Mouse (Mus musculus) heart, embryonic 15.5 days (tissue): ENCODE data around the gene Sirt6. TPM values are rescaled to one million over a fixed set of nuclear protein-coding genes. Genes with fewer than 3 reads are reported as not detected.
A peak's percentile ranks its signal among the peaks of the same experiment; 100 is the strongest.

Experiments
- ATAC-seq: fragments of 200-750 bp; cut with Nextera tagmentation; replicated peaks from 2 replicates; pipeline ENCODE4 v1.8.0; 2017; ENCODE audit warnings: low read depth, moderate TSS enrichment; ENCODE audit not compliant: insufficient number of reproducible peaks, insufficient read depth, low FRiP score
- H3K27ac ChIP-seq: fragments of 300-500 bp; sonication (generic); 2 replicates; pipeline ENCODE4 v1.5.1; 2015; ENCODE audit warnings: mild to moderate bottlenecking, inconsistent platforms
- H3K27me3 ChIP-seq: fragments of 300-500 bp; sonication (generic); 2 replicates; pipeline ENCODE4 v1.6.1; 2015; ENCODE audit warnings: inconsistent platforms
- H3K36me3 ChIP-seq: fragments of 300-500 bp; sonication (generic); 2 replicates; pipeline ENCODE4 v1.6.1; 2015; ENCODE audit warnings: mild to moderate bottlenecking, inconsistent platforms
- H3K4me1 ChIP-seq: fragments of 300-500 bp; sonication (generic); replicated peaks from 2 replicates; pipeline ENCODE4 v1.6.1; 2015; ENCODE audit warnings: inconsistent platforms
- H3K4me2 ChIP-seq: fragments of 300-500 bp; sonication (generic); 2 replicates; pipeline ENCODE4 v1.6.1; 2015; ENCODE audit warnings: inconsistent platforms, mild to moderate bottlenecking, moderate library complexity
- H3K4me3 ChIP-seq: fragments of 300-500 bp; sonication (generic); 2 replicates; pipeline ENCODE4 v1.5.1; 2015; ENCODE audit warnings: mild to moderate bottlenecking, inconsistent platforms
- H3K9ac ChIP-seq: fragments of 300-500 bp; sonication (generic); 2 replicates; pipeline ENCODE4 v1.6.1; 2015; ENCODE audit warnings: mild to moderate bottlenecking, inconsistent platforms
- H3K9me3 ChIP-seq: fragments of 300-500 bp; sonication (generic); replicated peaks from 2 replicates; pipeline ENCODE4 v1.6.1; 2016; ENCODE audit warnings: inconsistent platforms
- WGBS: fragments of 180-500 bp; shearing (Covaris S2); methylation state at CpG from one replicate; pipeline ENCODE4 v1.1.7; 2015; ENCODE audit warnings: mixed read lengths; 5-methylcytosine and 5-hydroxymethylcytosine counted together
- polyA plus RNA-seq: library from polyadenylated mRNA; unstranded; fragments of >200 nt; fragmentation: Nextera tagmentation; extraction: Ambion mirVana; gene quantifications from 2 replicates; pipeline ENCODE4 v1.2.1, GENCODE M21; 2015

Sirt6 gene
- polyA plus RNA-seq, 1 experiment from 2014 or later = 20.8 TPM

- 73% methylated on average over 5 of the region's 5 CpGs for WGBS
- no peaks in the 10 kb centered on the region for H3K4me1 ChIP-seq
- no peaks in the 10 kb centered on the region for H3K27me3 ChIP-seq
- no peak for ATAC-seq
- H3K36me3 ChIP-seq = peaks cover 20% of the 10 kb centered on the region
- H3K9ac ChIP-seq = no peak overlapping the region
- H3K4me3 ChIP-seq = no peak overlapping the region
- no peak overlapping the region for H3K27ac ChIP-seq
- H3K4me2 ChIP-seq = no peak overlapping the region
- no peaks in the 10 kb centered on the region for H3K9me3 ChIP-seq
Observed at GRCm38 (mm10) chr10:81619976-81620375, 7.6 kb downstream of the Sirt6 start.

- H3K4me1 ChIP-seq = no peaks in the 10 kb centered on the region
- 73% methylated on average over 6 of the region's 6 CpGs for WGBS
- no peak for ATAC-seq
Observed at GRCm38 (mm10) chr10:81615486-81615885, 12.1 kb downstream of the Sirt6 start.

GRCm38 (mm10) chr10:81612779-81613178 lies 14.8 kb downstream of the Sirt6 start:
- Histone ChIP-seq H3K36me3 (no peaks in the 10 kb centered on the region), H3K27me3 (no peaks in the 10 kb centered on the region), H3K9me3 (no peaks in the 10 kb centered on the region), H3K4me3 (no peak overlapping the region), H3K4me1 (no peaks in the 10 kb centered on the region), H3K4me2 (no peak overlapping the region), H3K27ac (no peak overlapping the region), H3K9ac (no peak overlapping the region)
- WGBS = 51% methylated on average over 3 of the region's 3 CpGs
- ATAC-seq = no peak

More at GRCm38 (mm10) chr10:81615486-81615885, 12.1 kb downstream of the Sirt6 start:
- Histone ChIP-seq H3K4me3 (no peak overlapping the region), H3K27me3 (no peaks in the 10 kb centered on the region), H3K27ac (no peak overlapping the region), H3K4me2 (no peak overlapping the region), H3K36me3 (no peaks in the 10 kb centered on the region), H3K9ac (no peak overlapping the region), H3K9me3 (no peaks in the 10 kb centered on the region)

- no peaks in the 10 kb centered on the region for H3K36me3 ChIP-seq
- no peak overlapping the region for H3K4me2 ChIP-seq
- no peaks in the 10 kb centered on the region for H3K27me3 ChIP-seq
- 86% methylated on average over 1 of the region's 1 CpGs for WGBS
- H3K9ac ChIP-seq = no peak overlapping the region
- H3K4me1 ChIP-seq = peaks cover 17% of the 10 kb centered on the region
- no peak overlapping the region for H3K27ac ChIP-seq
- no peak overlapping the region for H3K4me3 ChIP-seq
- no peaks in the 10 kb centered on the region for H3K9me3 ChIP-seq
- ATAC-seq = no peak
Observed at GRCm38 (mm10) chr10:81608308-81608707, 19.3 kb downstream of the Sirt6 start.

GRCm38 (mm10) chr10:81605974-81606751 lies 21.4 kb downstream of the Sirt6 start, which contains the start of gene BC025920:
BC025920 (plus strand) TSS chr10:81606270.
- Histone ChIP-seq H3K4me3 (peak within 1 kb of the TSS; percentile 58), H3K4me1 (peaks cover 31% of the 10 kb centered on the region), H3K36me3 (no peaks in the 10 kb centered on the region), H3K4me2 (peak within 1 kb of the TSS; percentile 82), H3K9me3 (no peaks in the 10 kb centered on the region), H3K9ac (peak within 1 kb of the TSS; percentile 47), H3K27me3 (no peaks in the 10 kb centered on the region), H3K27ac (peak within 1 kb of the TSS; percentile 93)
- WGBS = under 1% methylated on average over 39 of the region's 39 CpGs
- ATAC-seq = peak; percentile 87

- peak overlapping the region; percentile 39; the same call in 1 of the 2 replicates for H3K9ac ChIP-seq
- H3K4me3 ChIP-seq = peak overlapping the region; percentile 58
- H3K36me3 ChIP-seq = no peaks in the 10 kb centered on the region
- H3K27ac ChIP-seq = peak overlapping the region; percentile 93
- 2% methylated on average over 14 of the region's 14 CpGs for WGBS
- peak overlapping the region; percentile 67 for H3K4me2 ChIP-seq
- H3K4me1 ChIP-seq = peaks cover 34% of the 10 kb centered on the region
- H3K9me3 ChIP-seq = no peaks in the 10 kb centered on the region
- ATAC-seq = no peak
- H3K27me3 ChIP-seq = no peaks in the 10 kb centered on the region
Observed at GRCm38 (mm10) chr10:81605666-81605973, 22.0 kb downstream of the Sirt6 start.

- no peaks in the 10 kb centered on the region for H3K36me3 ChIP-seq
- ATAC-seq = peak; percentile 20; the same call in 1 of the 2 replicates
- no peaks in the 10 kb centered on the region for H3K9me3 ChIP-seq
- H3K4me1 ChIP-seq = peaks cover 39% of the 10 kb centered on the region
- peak overlapping the region; percentile 67 for H3K4me2 ChIP-seq
- peak overlapping the region; percentile 58 for H3K4me3 ChIP-seq
- H3K9ac ChIP-seq = peak overlapping the region; percentile 39; the same call in 1 of the 2 replicates
- 18% methylated on average over 29 of the region's 29 CpGs for WGBS
- peak overlapping the region; percentile 93 for H3K27ac ChIP-seq
- no peaks in the 10 kb centered on the region for H3K27me3 ChIP-seq
Observed at GRCm38 (mm10) chr10:81604968-81605665, 22.5 kb downstream of the Sirt6 start.

- WGBS = 70% methylated on average over 12 of the region's 12 CpGs
- Histone ChIP-seq H3K4me1 (peaks cover 42% of the 10 kb centered on the region), H3K36me3 (no peaks in the 10 kb centered on the region), H3K4me3 (peak overlapping the region; percentile 58), H3K27me3 (no peaks in the 10 kb centered on the region), H3K27ac (peak overlapping the region; percentile 93), H3K4me2 (peak overlapping the region; percentile 67), H3K9me3 (no peaks in the 10 kb centered on the region), H3K9ac (peak overlapping the region; percentile 27; the same call in 1 of the 2 replicates)
- ATAC-seq = no peak
Observed at GRCm38 (mm10) chr10:81604019-81604967, 23.3 kb downstream of the Sirt6 start.

GRCm38 (mm10) chr10:81602741-81603151 lies 24.9 kb downstream of the Sirt6 start:
- no peak overlapping the region for H3K4me3 ChIP-seq
- H3K4me1 ChIP-seq = peaks cover 45% of the 10 kb centered on the region
- no peak overlapping the region for H3K4me2 ChIP-seq
- 29% methylated on average over 4 of the region's 4 CpGs for WGBS
- H3K9ac ChIP-seq = no peak overlapping the region
- no peaks in the 10 kb centered on the region for H3K27me3 ChIP-seq
- peak overlapping the region; percentile 21; the same call in 1 of the 2 replicates for H3K27ac ChIP-seq
- no peak for ATAC-seq
- H3K9me3 ChIP-seq = no peaks in the 10 kb centered on the region
- H3K36me3 ChIP-seq = no peaks in the 10 kb centered on the region

GRCm38 (mm10) chr10:81601396-81601905 lies 26.1 kb downstream of the Sirt6 start:
- 0 out of 2 replicates have a peak overlapping the region, but pooled peaks have one; percentile 5 for H3K9ac ChIP-seq
- peak overlapping the region; percentile 32; the same call in 1 of the 2 replicates for H3K27ac ChIP-seq
- no peaks in the 10 kb centered on the region for H3K36me3 ChIP-seq
- 31% methylated on average over 7 of the region's 7 CpGs for WGBS
- peaks cover 54% of the 10 kb centered on the region for H3K4me1 ChIP-seq
- H3K4me2 ChIP-seq = peak overlapping the region; percentile 74
- no peaks in the 10 kb centered on the region for H3K27me3 ChIP-seq
- no peak for ATAC-seq
- H3K9me3 ChIP-seq = no peaks in the 10 kb centered on the region
- H3K4me3 ChIP-seq = peak overlapping the region; percentile 45
